Mouse (Mus musculus) C2C12 (cell line): ENCODE measurements around the gene Atn1. TPM values are rescaled to one million over a fixed set of nuclear protein-coding genes. Genes with fewer than 3 reads are reported as not detected.
A peak's percentile ranks its signal among the peaks of the same experiment; 100 is the strongest.

ENCODE experiments used
- H3K27me3 ChIP-seq: one replicate; pipeline ENCODE4 v1.6.1; 2011; ENCODE audit not compliant: control insufficient read depth, insufficient read depth, insufficient read length
- H3K36me3 ChIP-seq: one replicate; pipeline ENCODE4 v1.6.1; 2011; ENCODE audit not compliant: control insufficient read depth, insufficient read depth
- H3K4me3 ChIP-seq: one replicate; pipeline ENCODE4 v1.5.1; 2011; ENCODE audit warnings: mild to moderate bottlenecking, control low read depth; ENCODE audit not compliant: poor library complexity, insufficient read depth, severe bottlenecking
- H3K79me2 ChIP-seq: one replicate; pipeline ENCODE4 v1.6.1; 2011; ENCODE audit not compliant: control insufficient read depth, insufficient read depth
- H3K79me3 ChIP-seq: one replicate; pipeline ENCODE4 v1.6.1; 2011; ENCODE audit warnings: low read depth, control low read depth
- H3ac ChIP-seq: one replicate; pipeline ENCODE3; 2011; ENCODE audit warnings: low read depth; ENCODE audit not compliant: control insufficient read depth, insufficient read length
- CEBPB ChIP-seq: IDR thresholded peaks from one replicate; pipeline ENCODE4 v1.6.1; 2011; ENCODE audit warnings: low read depth, mild to moderate bottlenecking, control low read depth, moderate library complexity
- CTCF ChIP-seq: IDR thresholded peaks from one replicate; pipeline ENCODE4 v1.5.1; 2011; ENCODE audit not compliant: control insufficient read depth, insufficient read depth, insufficient read length
- FOSL1 ChIP-seq: IDR thresholded peaks from one replicate; pipeline ENCODE4 v1.8.0; 2011; ENCODE audit warnings: mild to moderate bottlenecking, low read length; ENCODE audit not compliant: poor library complexity, insufficient read depth, severe bottlenecking
- MAX ChIP-seq: IDR thresholded peaks from one replicate; pipeline ENCODE4 v1.6.1; 2011; ENCODE audit warnings: mild to moderate bottlenecking, control low read depth
- MYOD1 ChIP-seq: IDR thresholded peaks from one replicate; pipeline ENCODE4 v1.6.1; 2011; ENCODE audit warnings: low read depth; ENCODE audit not compliant: control insufficient read depth, insufficient read length
- MYOG ChIP-seq: IDR thresholded peaks from one replicate; pipeline ENCODE4 v1.6.1; 2011; ENCODE audit not compliant: control insufficient read depth, insufficient read length; ENCODE audit errors: extremely low read depth
- USF1 ChIP-seq: IDR thresholded peaks from one replicate; pipeline ENCODE4 v1.6.1; 2011; ENCODE audit warnings: low read depth, mild to moderate bottlenecking, control low read depth, moderate library complexity
- polyA plus RNA-seq: library from polyadenylated mRNA; unstranded; fragments of >200 nt; fragmentation: generic; extraction: Trizol; gene quantifications from one replicate; pipeline ENCODE4 v1.2.1, GENCODE M21; 2012; ENCODE audit warnings: missing spikeins

The Atn1 gene
- polyA plus RNA-seq, 1 experiment, result 47.0 TPM

- peaks cover 55% of the 10 kb centered on the region for H3K79me3 ChIP-seq
- no peak overlapping the region for H3K4me3 ChIP-seq
- no peaks in the 10 kb centered on the region for H3K27me3 ChIP-seq
- H3ac ChIP-seq, result no peak overlapping the region
- peaks cover 62% of the 10 kb centered on the region for H3K79me2 ChIP-seq
- TF ChIP-seq CTCF (no peak), MYOD1 (no peak), MYOG (no peak), FOSL1 (no peak)
- H3K36me3 ChIP-seq, result peaks cover 87% of the 10 kb centered on the region
Observed at GRCm38 (mm10) chr6:124706061-124706627, 50.2 kb downstream of the Atn1 start.

GRCm38 (mm10) chr6:124704417-124704816, 51.9 kb downstream of the Atn1 start:
- Histone ChIP-seq H3ac (no peak overlapping the region), H3K27me3 (no peaks in the 10 kb centered on the region), H3K79me3 (peaks cover 38% of the 10 kb centered on the region), H3K4me3 (no peak overlapping the region), H3K36me3 (peaks cover 79% of the 10 kb centered on the region), H3K79me2 (peaks cover 44% of the 10 kb centered on the region)
- TF ChIP-seq MYOG (no peak), CTCF (no peak), MYOD1 (no peak), FOSL1 (no peak), CEBPB (no peak), MAX (no peak), USF1 (no peak)

DNA sequence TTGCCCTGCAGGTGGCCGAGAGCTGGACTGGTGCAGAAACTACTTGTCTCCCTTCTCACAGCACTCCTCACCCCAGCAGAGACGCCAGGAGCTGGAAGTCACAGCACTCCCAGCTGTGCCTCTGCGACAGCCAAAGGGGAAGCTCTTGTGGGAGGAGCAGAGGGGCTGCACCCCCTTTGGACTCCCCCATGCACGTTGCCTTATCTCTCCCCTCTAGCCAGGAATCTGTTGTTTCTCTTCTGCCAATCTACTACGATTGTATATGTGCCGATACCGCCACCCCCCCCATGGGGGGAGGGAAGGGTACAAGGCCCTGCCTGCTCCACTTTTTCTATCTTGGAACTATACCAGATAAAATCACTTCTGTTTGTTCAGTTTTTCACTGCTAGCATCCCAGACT, 52.5 kb downstream of the Atn1 start:
- Histone ChIP-seq H3K79me3 (peaks cover 31% of the 10 kb centered on the region), H3ac (no peak overlapping the region), H3K4me3 (no peak overlapping the region), H3K27me3 (no peaks in the 10 kb centered on the region), H3K79me2 (peaks cover 38% of the 10 kb centered on the region), H3K36me3 (peaks cover 74% of the 10 kb centered on the region)
- TF ChIP-seq CTCF (no peak), CEBPB (no peak), FOSL1 (no peak), USF1 (no peak)

DNA sequence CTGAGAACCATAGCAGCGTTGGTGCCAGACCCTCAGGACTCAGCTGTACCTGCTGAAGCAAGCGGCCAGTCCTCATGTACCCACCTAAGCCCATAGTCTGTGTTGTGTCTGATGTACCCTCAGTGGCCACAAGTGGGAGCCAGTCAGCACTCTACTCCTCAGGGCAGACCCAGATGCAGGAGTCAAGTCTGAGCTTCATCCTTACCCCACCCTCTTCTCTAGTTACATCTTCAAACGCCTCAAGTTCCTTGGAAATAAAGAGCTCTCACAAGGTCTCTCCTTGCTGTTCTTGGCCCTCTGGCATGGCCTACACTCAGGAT, 53.6 kb downstream of the Atn1 start:
- Histone ChIP-seq H3K79me3 (peaks cover 21% of the 10 kb centered on the region), H3ac (no peak overlapping the region), H3K27me3 (no peaks in the 10 kb centered on the region), H3K36me3 (peaks cover 68% of the 10 kb centered on the region), H3K79me2 (peaks cover 28% of the 10 kb centered on the region), H3K4me3 (no peak overlapping the region)
- peak; percentile 69 for TF ChIP-seq CTCF
- no peak for TF ChIP-seq FOSL1

DNA sequence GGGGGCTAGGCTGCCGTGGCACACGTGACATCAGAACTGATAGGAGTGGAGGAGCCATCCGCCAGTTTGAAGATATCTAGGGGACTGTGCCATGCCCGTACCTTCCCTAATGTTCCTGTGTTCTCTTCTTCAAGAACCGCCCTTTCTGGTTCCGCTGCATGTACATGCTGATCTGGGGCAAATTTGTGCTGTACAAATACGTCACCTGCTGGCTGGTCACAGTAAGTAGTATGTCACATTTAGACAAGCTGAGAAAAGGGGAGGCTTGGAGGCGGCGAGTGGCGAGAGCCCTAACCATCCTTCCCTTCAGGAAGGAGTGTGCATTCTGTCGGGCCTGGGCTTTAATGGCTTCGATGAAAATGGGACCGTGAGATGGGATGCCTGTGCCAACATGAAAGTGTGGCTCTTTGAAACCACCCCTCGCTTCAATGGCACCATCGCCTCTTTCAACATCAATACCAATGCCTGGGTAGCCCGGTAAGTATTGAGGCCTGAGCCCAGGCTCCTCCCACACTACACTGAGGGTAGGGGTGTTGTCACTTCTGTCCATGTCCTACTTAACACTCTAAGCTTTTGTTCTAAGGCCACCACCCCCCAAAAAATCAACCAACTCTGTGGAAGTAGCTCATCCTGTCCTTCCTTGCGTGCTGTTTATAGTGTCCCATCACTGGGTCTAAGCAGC, 54.1 kb downstream of the Atn1 start:
- TF ChIP-seq MYOD1 (no peak), CTCF (no peak), MYOG (no peak), FOSL1 (no peak), CEBPB (no peak), MAX (no peak)
- Histone ChIP-seq H3K4me3 (no peak overlapping the region), H3K27me3 (no peaks in the 10 kb centered on the region), H3K79me3 (peaks cover 16% of the 10 kb centered on the region), H3K36me3 (peaks cover 63% of the 10 kb centered on the region), H3ac (no peak overlapping the region), H3K79me2 (peaks cover 23% of the 10 kb centered on the region)

DNA sequence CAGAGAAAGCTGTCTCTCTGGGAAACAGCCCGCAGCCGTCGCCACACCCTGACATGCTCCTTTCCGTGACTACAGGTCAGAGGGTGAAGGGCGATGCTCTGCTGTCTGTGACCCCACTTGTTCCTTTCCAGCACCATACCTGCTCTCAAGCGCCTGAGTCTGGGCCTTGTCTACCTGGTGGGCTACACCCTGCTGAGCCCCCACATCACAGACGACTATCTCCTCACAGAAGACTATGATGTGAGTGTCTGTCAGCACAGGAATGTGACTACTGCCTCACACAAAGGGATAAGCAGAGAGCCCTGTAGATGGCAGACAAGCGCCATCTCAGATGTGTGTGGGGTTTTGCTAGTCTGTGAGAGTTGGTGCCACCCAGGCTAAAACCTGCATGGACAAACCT, 55.0 kb downstream of the Atn1 start:
- H3K27me3 ChIP-seq, result no peaks in the 10 kb centered on the region
- H3K36me3 ChIP-seq, result peaks cover 60% of the 10 kb centered on the region
- TF ChIP-seq MAX (no peak), FOSL1 (no peak), CTCF (no peak), USF1 (no peak), MYOD1 (no peak), CEBPB (no peak), MYOG (no peak)
- H3K79me2 ChIP-seq, result peaks cover 14% of the 10 kb centered on the region
- no peak overlapping the region for H3K4me3 ChIP-seq
- H3K79me3 ChIP-seq, result peaks cover 7% of the 10 kb centered on the region
- no peak overlapping the region for H3ac ChIP-seq
